Mouse (Mus musculus) limb, embryonic 13.5 days (tissue): ENCODE measurements around the gene Ank2. TPM values are rescaled to one million over a fixed set of nuclear protein-coding genes. Genes with fewer than 3 reads are reported as not detected.

Experiments used
- ATAC-seq: fragments of 200-750 bp; cut with Nextera tagmentation; 2 replicates; pipeline ENCODE4 v1.8.0; 2017; ENCODE audit warnings: low read depth, moderate number of reproducible peaks, moderate TSS enrichment; ENCODE audit not compliant: low FRiP score
- H3K27ac ChIP-seq: fragments of 300-500 bp; sonication (generic); 2 replicates; pipeline ENCODE4 v1.5.1; 2015; ENCODE audit warnings: inconsistent platforms, mild to moderate bottlenecking, moderate library complexity
- H3K27me3 ChIP-seq: fragments of 300-500 bp; sonication (generic); 2 replicates; pipeline ENCODE4 v1.6.1; 2015; ENCODE audit warnings: mild to moderate bottlenecking, inconsistent platforms
- H3K36me3 ChIP-seq: fragments of 300-500 bp; sonication (generic); 2 replicates; pipeline ENCODE4 v1.6.1; 2015; ENCODE audit warnings: inconsistent platforms, mild to moderate bottlenecking, moderate library complexity
- H3K4me1 ChIP-seq: fragments of 300-500 bp; sonication (generic); 2 replicates; pipeline ENCODE4 v1.6.1; 2015; ENCODE audit warnings: inconsistent platforms
- H3K4me2 ChIP-seq: fragments of 300-500 bp; sonication (generic); replicated peaks from 2 replicates; pipeline ENCODE4 v1.6.1; 2015; ENCODE audit warnings: inconsistent platforms, mild to moderate bottlenecking, moderate library complexity
- H3K4me3 ChIP-seq: fragments of 300-500 bp; sonication (generic); 2 replicates; pipeline ENCODE4 v1.5.1; 2015; ENCODE audit warnings: moderate library complexity, mild to moderate bottlenecking, inconsistent platforms
- H3K9ac ChIP-seq: fragments of 300-500 bp; sonication (generic); 2 replicates; pipeline ENCODE4 v1.6.1; 2015; ENCODE audit warnings: mild to moderate bottlenecking, inconsistent platforms
- H3K9me3 ChIP-seq: fragments of 300-500 bp; sonication (generic); 2 replicates; pipeline ENCODE4 v1.6.1; 2016; ENCODE audit warnings: inconsistent platforms
- WGBS: fragments of 180-500 bp; shearing (Covaris S2); methylation state at CpG from one replicate; pipeline ENCODE4 v1.1.7; 2015; 5-methylcytosine and 5-hydroxymethylcytosine counted together
- polyA plus RNA-seq: library from polyadenylated mRNA; unstranded; fragments of >200 nt; fragmentation: Nextera tagmentation; extraction: Ambion mirVana; gene quantifications from 2 replicates; pipeline ENCODE4 v1.2.1, GENCODE M21; 2015

Gene Ank2
- polyA plus RNA-seq, 1 experiment from 2014 or later, result 32.4 TPM

- Histone ChIP-seq H3K36me3 (no peaks in the 10 kb centered on the region), H3K4me2 (no peak overlapping the region), H3K4me3 (no peak overlapping the region), H3K27me3 (no peaks in the 10 kb centered on the region), H3K27ac (no peak overlapping the region), H3K9ac (no peak overlapping the region), H3K9me3 (0 out of 2 replicates have a peak, but pooled peaks cover 2% of the 10 kb centered on the region), H3K4me1 (0 out of 2 replicates have a peak, but pooled peaks cover 2% of the 10 kb centered on the region)
- WGBS, result 83% methylated on average over 5 of the region's 5 CpGs
- ATAC-seq, result no peak
Observed at GRCm38 (mm10) chr3:127235271-127235670, 263.9 kb downstream of the Ank2 start.

- Histone ChIP-seq H3K36me3 (no peaks in the 10 kb centered on the region), H3K4me3 (peak overlapping the region; percentile 36), H3K4me2 (peak overlapping the region; percentile 69), H3K4me1 (peaks cover 20% of the 10 kb centered on the region), H3K27me3 (peaks cover 10% of the 10 kb centered on the region; the same call in 1 of the 2 replicates), H3K9me3 (no peaks in the 10 kb centered on the region), H3K9ac (no peak overlapping the region), H3K27ac (no peak overlapping the region)
- peak; percentile 79 for ATAC-seq
- 6% methylated on average over 26 of the region's 26 CpGs for WGBS
Observed at GRCm38 (mm10) chr3:127225799-127226730, 273.1 kb downstream of the Ank2 start.

DNA sequence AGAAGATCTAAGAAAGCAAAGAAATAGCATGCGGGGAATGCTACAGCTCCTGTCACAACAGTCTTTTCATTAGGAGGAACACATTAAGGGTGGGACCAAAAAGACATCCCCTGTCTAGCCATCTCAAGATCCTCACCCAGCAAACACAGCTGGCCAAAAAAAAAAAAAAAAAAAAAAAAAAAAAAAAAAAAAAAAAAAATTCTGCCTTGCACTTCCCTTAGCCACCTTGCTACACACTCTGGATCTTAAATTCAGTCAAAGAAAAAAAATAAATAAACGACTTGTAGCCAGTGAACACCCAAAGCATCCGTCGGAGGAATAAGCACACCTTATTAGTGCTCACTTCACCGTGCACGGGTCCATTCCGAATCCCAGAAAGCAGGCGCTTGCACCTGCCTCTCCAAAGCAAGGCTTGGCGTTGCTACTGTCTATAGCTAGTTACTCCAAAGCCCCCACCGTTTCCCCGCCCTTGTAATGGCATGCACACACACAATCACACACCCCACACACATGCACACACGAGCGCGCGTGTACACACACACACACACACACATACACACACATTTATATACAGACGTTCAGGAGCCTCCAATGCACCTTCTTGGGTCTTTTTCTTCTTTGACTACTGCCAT lies 273.9 kb downstream of the Ank2 start:
- no peak overlapping the region for H3K9ac ChIP-seq
- ATAC-seq, result no peak
- no peaks in the 10 kb centered on the region for H3K9me3 ChIP-seq
- H3K4me2 ChIP-seq, result peak overlapping the region; percentile 69
- 20% methylated on average over 16 of the region's 16 CpGs for WGBS
- H3K27me3 ChIP-seq, result peaks cover 10% of the 10 kb centered on the region; the same call in 1 of the 2 replicates
- H3K4me1 ChIP-seq, result peaks cover 19% of the 10 kb centered on the region
- no peak overlapping the region for H3K27ac ChIP-seq
- peak overlapping the region; percentile 36 for H3K4me3 ChIP-seq
- H3K36me3 ChIP-seq, result no peaks in the 10 kb centered on the region

DNA sequence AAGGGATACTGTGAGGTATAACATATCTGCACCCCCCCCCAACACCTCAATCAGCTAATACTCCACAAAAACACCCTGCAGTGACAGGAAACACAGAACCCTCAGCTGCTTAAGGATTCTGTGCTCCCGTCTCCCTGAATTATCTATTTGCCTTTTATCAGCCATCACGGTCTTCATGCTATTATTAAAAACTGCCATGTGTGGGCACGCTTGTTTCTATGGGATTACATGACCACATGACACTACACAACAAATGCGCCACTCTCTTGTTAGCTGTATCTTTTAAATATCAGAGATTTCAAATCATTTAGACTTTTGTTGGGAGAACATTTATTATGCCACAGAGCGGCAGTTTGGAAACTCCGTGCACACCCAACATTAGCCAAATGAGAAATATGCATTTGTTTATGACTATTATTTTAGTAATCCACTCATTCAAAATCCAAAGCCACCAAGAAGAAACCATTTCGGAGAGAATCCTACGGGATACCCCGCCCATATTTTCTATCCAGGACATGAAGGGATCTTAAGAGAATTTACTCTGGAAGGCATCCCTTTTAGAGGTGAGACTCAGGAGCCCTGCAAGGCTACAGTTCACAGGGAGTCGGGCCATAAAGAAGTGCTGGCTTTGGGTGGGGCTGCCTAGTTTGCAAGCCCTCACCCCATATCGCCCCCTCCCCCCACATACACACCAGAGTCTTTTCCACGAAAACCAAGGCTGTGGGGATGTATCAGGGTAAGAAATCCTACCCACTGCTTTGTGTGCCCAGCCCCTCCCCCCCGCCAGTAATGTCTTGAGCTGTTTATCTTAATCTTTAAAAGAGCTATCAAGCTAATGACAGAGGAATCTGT lies 274.6 kb downstream of the Ank2 start:
- Histone ChIP-seq H3K27me3 (peaks cover 10% of the 10 kb centered on the region; the same call in 1 of the 2 replicates), H3K27ac (no peak overlapping the region), H3K4me3 (no peak overlapping the region), H3K4me2 (no peak overlapping the region), H3K9me3 (no peaks in the 10 kb centered on the region), H3K36me3 (no peaks in the 10 kb centered on the region), H3K4me1 (peaks cover 17% of the 10 kb centered on the region), H3K9ac (no peak overlapping the region)
- WGBS, result 62% methylated on average over 13 of the region's 13 CpGs
- no peak for ATAC-seq

GRCm38 (mm10) chr3:127222086-127222485 lies 277.1 kb downstream of the Ank2 start:
- WGBS, result 79% methylated on average over 2 of the region's 2 CpGs
- H3K4me2 ChIP-seq, result no peak overlapping the region
- peaks cover 17% of the 10 kb centered on the region for H3K4me1 ChIP-seq
- no peak overlapping the region for H3K9ac ChIP-seq
- no peaks in the 10 kb centered on the region for H3K9me3 ChIP-seq
- H3K27ac ChIP-seq, result no peak overlapping the region
- no peak for ATAC-seq
- H3K27me3 ChIP-seq, result peaks cover 7% of the 10 kb centered on the region; the same call in 1 of the 2 replicates
- H3K36me3 ChIP-seq, result no peaks in the 10 kb centered on the region
- no peak overlapping the region for H3K4me3 ChIP-seq

DNA sequence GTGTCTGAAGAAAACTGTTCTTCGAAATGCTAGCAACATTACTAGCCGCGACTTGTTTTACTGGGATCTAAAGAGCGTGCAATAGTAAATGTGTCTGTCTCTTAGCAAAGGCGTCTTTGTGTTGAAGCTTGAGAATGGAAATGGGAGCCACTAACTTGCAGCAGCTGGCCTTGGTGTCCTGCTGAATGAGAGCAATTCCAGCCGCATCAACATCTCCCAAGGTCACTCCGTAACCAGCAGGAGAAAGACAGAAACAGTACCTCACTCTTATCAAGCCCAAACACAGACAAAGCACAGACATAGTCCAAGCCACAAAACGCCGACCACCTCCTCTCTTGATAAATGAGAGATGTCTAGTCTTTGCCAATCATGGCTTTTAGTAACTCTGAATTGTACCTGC lies 278.3 kb downstream of the Ank2 start:
- Histone ChIP-seq H3K27ac (no peak overlapping the region), H3K36me3 (no peaks in the 10 kb centered on the region), H3K9ac (no peak overlapping the region), H3K9me3 (no peaks in the 10 kb centered on the region), H3K4me3 (no peak overlapping the region), H3K27me3 (peaks cover 3% of the 10 kb centered on the region; the same call in 1 of the 2 replicates), H3K4me1 (peaks cover 9% of the 10 kb centered on the region), H3K4me2 (no peak overlapping the region)
- no peak for ATAC-seq
- 87% methylated on average over 9 of the region's 9 CpGs for WGBS

- Histone ChIP-seq H3K36me3 (no peaks in the 10 kb centered on the region), H3K4me2 (no peak overlapping the region), H3K4me3 (no peak overlapping the region), H3K9me3 (no peaks in the 10 kb centered on the region), H3K27me3 (no peaks in the 10 kb centered on the region), H3K27ac (no peak overlapping the region), H3K4me1 (no peaks in the 10 kb centered on the region), H3K9ac (no peak overlapping the region)
- no peak for ATAC-seq
- 67% methylated on average over 5 of the region's 5 CpGs for WGBS
Observed at GRCm38 (mm10) chr3:127213534-127213933, 285.6 kb downstream of the Ank2 start.

GRCm38 (mm10) chr3:127211119-127211518 lies 288.0 kb downstream of the Ank2 start:
- peaks cover 3% of the 10 kb centered on the region; the same call in 1 of the 2 replicates for H3K4me1 ChIP-seq
- WGBS, result 81% methylated on average over 3 of the region's 3 CpGs
- H3K27me3 ChIP-seq, result no peaks in the 10 kb centered on the region
- no peaks in the 10 kb centered on the region for H3K9me3 ChIP-seq
- no peak for ATAC-seq
- no peak overlapping the region for H3K4me2 ChIP-seq
- no peak overlapping the region for H3K27ac ChIP-seq
- H3K36me3 ChIP-seq, result no peaks in the 10 kb centered on the region
- H3K9ac ChIP-seq, result no peak overlapping the region
- no peak overlapping the region for H3K4me3 ChIP-seq

DNA sequence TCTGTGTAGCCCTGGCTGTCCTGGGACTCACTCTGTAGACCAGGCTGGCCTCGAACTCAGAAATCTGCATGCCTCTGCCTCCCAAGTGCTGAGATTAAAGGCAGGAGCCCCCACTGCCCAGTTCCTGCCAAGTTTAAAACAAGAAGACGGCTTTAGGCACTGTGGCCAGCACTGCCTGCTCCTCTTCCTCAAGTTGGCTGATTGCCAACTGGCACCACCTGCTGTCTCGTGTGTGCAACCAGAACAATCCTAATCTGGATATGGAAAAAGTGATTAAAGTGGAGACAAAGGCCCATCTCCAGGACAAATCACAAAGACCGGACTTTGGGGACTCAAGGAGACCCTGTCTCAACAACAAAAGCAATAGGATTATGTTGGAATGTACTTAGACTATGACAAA lies 288.6 kb downstream of the Ank2 start:
- H3K9ac ChIP-seq, result no peak overlapping the region
- no peak overlapping the region for H3K27ac ChIP-seq
- no peaks in the 10 kb centered on the region for H3K9me3 ChIP-seq
- H3K4me1 ChIP-seq, result peaks cover 8% of the 10 kb centered on the region; the same call in 1 of the 2 replicates
- ATAC-seq, result no peak
- no peak overlapping the region for H3K4me3 ChIP-seq
- no peaks in the 10 kb centered on the region for H3K36me3 ChIP-seq
- no peak overlapping the region for H3K4me2 ChIP-seq
- WGBS, result 62% methylated on average over 4 of the region's 4 CpGs
- no peaks in the 10 kb centered on the region for H3K27me3 ChIP-seq

DNA sequence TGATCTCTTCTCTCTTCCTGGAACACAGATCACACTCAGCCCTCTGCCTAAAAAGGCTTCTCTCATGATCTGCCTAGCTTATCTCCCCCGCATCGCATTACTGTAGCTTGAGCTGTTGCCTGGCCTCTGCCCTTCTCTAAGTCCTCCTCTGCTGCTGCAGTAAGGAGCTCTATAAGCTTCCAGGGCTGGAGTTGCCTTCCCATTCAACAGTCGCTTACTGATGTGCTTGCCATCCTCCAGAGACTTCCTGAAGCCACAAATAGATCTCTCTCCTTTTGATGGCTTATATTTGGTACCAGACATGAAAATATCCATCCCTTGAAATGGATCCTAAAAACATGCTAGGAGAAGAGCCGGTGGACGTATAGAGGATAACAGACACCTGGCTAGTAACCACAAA lies 290.3 kb downstream of the Ank2 start:
- Histone ChIP-seq H3K27me3 (no peaks in the 10 kb centered on the region), H3K4me3 (no peak overlapping the region), H3K27ac (no peak overlapping the region), H3K4me1 (peaks cover 9% of the 10 kb centered on the region; the same call in 1 of the 2 replicates), H3K9ac (no peak overlapping the region), H3K36me3 (no peaks in the 10 kb centered on the region), H3K9me3 (no peaks in the 10 kb centered on the region), H3K4me2 (no peak overlapping the region)
- 82% methylated on average over 5 of the region's 5 CpGs for WGBS
- no peak for ATAC-seq

DNA sequence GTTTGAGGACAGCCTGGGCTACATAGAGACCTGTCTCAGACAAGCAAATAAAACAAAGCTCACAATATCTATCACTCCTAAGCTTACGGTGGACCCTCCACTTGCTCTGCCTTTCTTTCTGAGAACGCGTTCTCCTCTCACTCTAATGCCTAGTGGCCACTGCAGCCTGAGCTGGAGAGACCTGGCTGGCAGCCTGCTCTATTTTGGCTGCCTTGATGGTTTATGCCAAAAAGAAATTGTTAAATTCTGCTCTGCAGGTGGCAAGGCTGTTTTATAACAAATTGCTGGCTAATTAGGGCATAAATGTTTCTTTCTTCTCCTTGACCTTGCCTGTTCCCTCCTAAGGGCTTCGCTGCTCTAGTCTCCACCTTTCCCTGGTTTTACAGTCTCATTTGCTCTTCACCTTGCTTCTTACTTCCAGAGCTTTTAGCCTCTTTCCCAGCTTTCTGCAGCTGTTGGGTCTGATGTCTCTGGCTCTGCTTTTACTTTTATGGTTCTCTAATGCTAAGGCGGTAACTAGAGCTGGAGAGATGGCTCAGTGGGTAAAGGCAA lies 293.2 kb downstream of the Ank2 start:
- Histone ChIP-seq H3K4me2 (no peak overlapping the region), H3K9ac (no peak overlapping the region), H3K9me3 (no peaks in the 10 kb centered on the region), H3K27me3 (no peaks in the 10 kb centered on the region), H3K36me3 (no peaks in the 10 kb centered on the region), H3K27ac (no peak overlapping the region), H3K4me3 (no peak overlapping the region), H3K4me1 (peaks cover 9% of the 10 kb centered on the region; the same call in 1 of the 2 replicates)
- 42% methylated on average over 5 of the region's 5 CpGs for WGBS
- ATAC-seq, result no peak
